Mouse (Mus musculus) gastrocnemius, postnatal 4 days (tissue): Measurements from ENCODE around the gene Fam19a1. TPM values are rescaled to one million over a fixed set of nuclear protein-coding genes. Genes with fewer than 3 reads are reported as not detected.

ENCODE experiments used
- DNase-seq, 2 experiments: peaks; one replicate each; pipeline ENCODE4 v3.0.0; 2021 to 2022; ENCODE audit warnings: low spot score in 2 of 2, mixed read lengths in 2 of 2
- total RNA-seq, 2 experiments: library from RNA; stranded (reverse); gene quantifications; 2 replicates each; pipeline ENCODE4 v1.2.3; 2021

Fam19a1 gene
- total RNA-seq, 2 experiments from 2014 or later: 0.12 TPM; not detected in 1

- DNase-seq: no peak
These were observed 141.9 kb downstream of the Fam19a1 start for GRCm38 (mm10) chr6:96254815-96255214.

GRCm38 (mm10) chr6:96258651-96259050, 145.7 kb downstream of the Fam19a1 start:
- no peak for DNase-seq

- no peak for DNase-seq
These were observed 153.5 kb downstream of the Fam19a1 start for GRCm38 (mm10) chr6:96266456-96266855.

GRCm38 (mm10) chr6:96268788-96269187, 155.8 kb downstream of the Fam19a1 start:
- no peak for DNase-seq

- DNase-seq: no peak
These were observed 157.5 kb downstream of the Fam19a1 start for GRCm38 (mm10) chr6:96270436-96270835.

- no peak for DNase-seq
These were observed 170.8 kb downstream of the Fam19a1 start for GRCm38 (mm10) chr6:96283731-96284130.

- DNase-seq: no peak
These were observed 171.6 kb downstream of the Fam19a1 start for GRCm38 (mm10) chr6:96284590-96284989.

- no peak for DNase-seq
These were observed 173.3 kb downstream of the Fam19a1 start for GRCm38 (mm10) chr6:96286276-96286675.

GRCm38 (mm10) chr6:96287377-96287776, 174.4 kb downstream of the Fam19a1 start:
- DNase-seq: no peak

GRCm38 (mm10) chr6:96289672-96290071, 176.7 kb downstream of the Fam19a1 start:
- no peak for DNase-seq

GRCm38 (mm10) chr6:96347491-96347890, 234.5 kb downstream of the Fam19a1 start:
- no peak for DNase-seq

- DNase-seq: no peak
These were observed 236.6 kb downstream of the Fam19a1 start for GRCm38 (mm10) chr6:96349446-96350025.

- DNase-seq: no peak
These were observed 256.6 kb downstream of the Fam19a1 start for GRCm38 (mm10) chr6:96369544-96369943.

- no peak for DNase-seq
These were observed 259.9 kb downstream of the Fam19a1 start for GRCm38 (mm10) chr6:96372848-96373247.

GRCm38 (mm10) chr6:96373274-96373673, 260.3 kb downstream of the Fam19a1 start:
- no peak for DNase-seq

GRCm38 (mm10) chr6:96376773-96377172, 263.8 kb downstream of the Fam19a1 start:
- no peak for DNase-seq

- DNase-seq: no peak
These were observed 266.3 kb downstream of the Fam19a1 start for GRCm38 (mm10) chr6:96379229-96379628.

GRCm38 (mm10) chr6:96384441-96384840, 271.5 kb downstream of the Fam19a1 start:
- DNase-seq: no peak

GRCm38 (mm10) chr6:96418866-96419265, 305.9 kb downstream of the Fam19a1 start:
- no peak for DNase-seq

- DNase-seq: no peak
These were observed 306.9 kb downstream of the Fam19a1 start for GRCm38 (mm10) chr6:96419704-96420382.

- no peak for DNase-seq
These were observed 307.6 kb downstream of the Fam19a1 start for GRCm38 (mm10) chr6:96420515-96420914.

GRCm38 (mm10) chr6:96429390-96429789, 316.4 kb downstream of the Fam19a1 start:
- no peak for DNase-seq

- no peak for DNase-seq
These were observed 319.4 kb downstream of the Fam19a1 start for GRCm38 (mm10) chr6:96432397-96432796.
